Mouse (Mus musculus) left cerebral cortex, adult 11 months (tissue): ENCODE results near the gene Klrb1b.
"Not testable (repeated sequence)": the region's sequence is repeated elsewhere in the genome, so short reads cannot be mapped to it uniquely, and the experiment has no call there.

Experiments used
- DNase-seq: peaks from one replicate; pipeline ENCODE4 v3.0.0; 2022; ENCODE audit warnings: low spot score

Gene Klrb1b

GRCm38 (mm10) chr6:128799144-128799895, 26.8 kb downstream of the Klrb1b start:
- DNase-seq, result peak; percentile 87

GRCm38 (mm10) chr6:128798772-128799143, 27.4 kb downstream of the Klrb1b start:
- peak; percentile 67 for DNase-seq

GRCm38 (mm10) chr6:128797936-128798771, 28.0 kb downstream of the Klrb1b start:
- DNase-seq, result no peak

- DNase-seq, result no peak
Measured at GRCm38 (mm10) chr6:128797185-128797905, 28.8 kb downstream of the Klrb1b start.

GRCm38 (mm10) chr6:128796321-128796955, 29.7 kb downstream of the Klrb1b start:
- no peak for DNase-seq

- no peak for DNase-seq
Measured at GRCm38 (mm10) chr6:128793734-128794133, 32.4 kb downstream of the Klrb1b start.

GRCm38 (mm10) chr6:128790491-128790994, 35.6 kb downstream of the Klrb1b start:
- not testable (repeated sequence) for DNase-seq

- DNase-seq, result no peak
Measured at GRCm38 (mm10) chr6:128789115-128789514, 37.0 kb downstream of the Klrb1b start, which contains the start of gene Klrb1c. TSS of gene Klrb1c (minus strand) at chr6:128789215.

- DNase-seq, result no peak
Measured at GRCm38 (mm10) chr6:128788517-128788916, 37.6 kb downstream of the Klrb1b start.

GRCm38 (mm10) chr6:128786396-128786795, 39.7 kb downstream of the Klrb1b start:
- not testable (repeated sequence) for DNase-seq

GRCm38 (mm10) chr6:128769481-128770253, 56.5 kb downstream of the Klrb1b start:
- DNase-seq, result no peak

- no peak for DNase-seq
Measured at GRCm38 (mm10) chr6:128768047-128768446, 58.1 kb downstream of the Klrb1b start.

- not testable (repeated sequence) for DNase-seq
Measured at GRCm38 (mm10) chr6:128766486-128767254, 59.5 kb downstream of the Klrb1b start.

- no peak for DNase-seq
Measured at GRCm38 (mm10) chr6:128765211-128765610, 60.9 kb downstream of the Klrb1b start.

GRCm38 (mm10) chr6:128764598-128764997, 61.5 kb downstream of the Klrb1b start:
- no peak for DNase-seq

- DNase-seq, result peak; percentile 99
Measured at GRCm38 (mm10) chr6:128763736-128764523, 62.2 kb downstream of the Klrb1b start.
